Mouse (Mus musculus): ENCODE measurements at regions not wholly inside any gene's neighbourhood (a gene's known extent, or its start where the extent isn't known, plus 50 kb on each side); places are given as distances from the start of the nearest gene placed in this dataset.

GRCm38 (mm10) chr14:97170841-97171240 is 651.9 kb upstream of the Klhl1 start:
- ATAC-seq (replicated peaks; ENCODE audit: poor library complexity), result no peak

- no peak for ATAC-seq (replicated peaks; ENCODE audit: poor library complexity)
Measured at GRCm38 (mm10) chr14:97165793-97166192, 646.9 kb upstream of the Klhl1 start.

GRCm38 (mm10) chr14:97148997-97149653 is 630.2 kb upstream of the Klhl1 start:
- no peak for ATAC-seq (replicated peaks; ENCODE audit: poor library complexity)

- ATAC-seq (replicated peaks; ENCODE audit: poor library complexity), result no peak
Measured at GRCm38 (mm10) chr14:97115918-97116635, 597.2 kb upstream of the Klhl1 start.

DNA sequence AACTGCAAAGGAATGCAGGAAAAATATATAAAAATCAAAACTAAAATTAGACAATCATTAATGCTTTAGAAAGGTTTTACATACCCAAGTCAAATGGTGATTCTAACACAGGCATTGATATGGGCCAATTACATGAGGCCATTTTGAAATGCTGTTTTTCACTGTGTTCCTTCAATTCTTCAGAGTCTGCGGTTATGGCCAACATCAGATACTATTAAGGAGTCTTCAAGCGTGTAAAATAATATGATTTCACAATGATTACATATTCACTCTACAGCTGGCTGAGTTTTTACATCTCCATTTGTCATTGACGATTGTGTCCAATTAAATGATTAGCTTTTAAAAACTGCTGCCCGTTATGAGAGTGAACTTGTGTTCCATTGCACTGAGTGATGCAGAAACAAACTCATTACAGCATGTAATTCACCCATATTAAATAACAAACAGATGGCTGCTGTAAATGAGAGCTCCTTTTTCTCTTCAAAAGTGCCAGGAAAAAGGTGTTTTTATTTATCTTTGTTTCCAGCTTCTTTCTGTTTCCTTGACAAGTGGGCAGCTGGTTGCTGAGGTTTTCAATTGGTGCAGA is 582.3 kb upstream of the Klhl1 start:
- ATAC-seq (replicated peaks; ENCODE audit: poor library complexity), result no peak

DNA sequence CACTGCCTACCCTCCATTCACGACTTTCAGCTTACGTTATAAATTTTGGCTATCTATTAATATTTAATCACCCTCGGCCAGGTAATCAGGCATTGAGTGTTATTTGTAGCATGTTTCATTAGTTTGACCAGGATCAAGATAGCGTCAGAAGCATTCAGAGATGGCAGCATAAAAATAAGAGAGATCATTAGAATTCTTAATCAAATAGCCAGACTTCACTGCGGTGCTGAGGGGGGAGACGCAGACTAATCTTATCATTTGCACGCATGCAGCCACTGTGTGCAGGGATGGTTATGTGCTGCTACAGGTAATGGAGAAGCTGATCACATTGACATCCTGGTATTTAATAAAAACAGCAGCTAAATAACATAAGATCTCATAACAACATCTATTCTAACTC is 574.5 kb upstream of the Klhl1 start:
- ATAC-seq (replicated peaks; ENCODE audit: poor library complexity), result no peak

GRCm38 (mm10) chr14:97088863-97089262 is 570.0 kb upstream of the Klhl1 start:
- ATAC-seq (replicated peaks; ENCODE audit: poor library complexity), result peak; percentile 80

DNA sequence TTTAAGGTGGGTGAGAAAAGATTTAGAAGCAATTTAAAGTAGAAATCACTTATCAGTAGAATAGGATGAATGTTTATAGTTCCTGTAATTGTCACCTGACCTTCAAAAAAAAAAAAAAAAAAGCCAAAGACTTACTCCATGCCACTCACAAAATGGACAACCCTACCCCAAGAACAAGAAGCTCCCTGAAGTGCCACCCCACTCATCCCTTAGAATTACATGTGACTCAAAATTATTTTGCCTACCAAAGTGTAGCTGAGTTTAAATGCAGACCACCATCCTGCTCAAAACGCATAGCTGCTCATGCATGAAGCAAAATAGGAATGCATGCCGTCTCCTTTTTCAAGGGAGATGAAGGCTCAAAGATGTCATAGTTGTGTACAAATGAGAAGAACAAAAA is 568.4 kb upstream of the Klhl1 start:
- no peak for ATAC-seq (replicated peaks; ENCODE audit: poor library complexity)

GRCm38 (mm10) chr14:97086363-97087309 is 567.7 kb upstream of the Klhl1 start:
- ATAC-seq (replicated peaks; ENCODE audit: poor library complexity), result no peak

- peak; percentile 58 for ATAC-seq (replicated peaks; ENCODE audit: poor library complexity)
Measured at GRCm38 (mm10) chr14:97074808-97075207, 555.9 kb upstream of the Klhl1 start.

- ATAC-seq (replicated peaks; ENCODE audit: poor library complexity), result no peak
Measured at GRCm38 (mm10) chr14:97068770-97069169, 549.9 kb upstream of the Klhl1 start.

- no peak for ATAC-seq (replicated peaks; ENCODE audit: poor library complexity)
Measured at GRCm38 (mm10) chr14:97068313-97068712, 549.4 kb upstream of the Klhl1 start.

GRCm38 (mm10) chr14:97045321-97045720 is 526.4 kb upstream of the Klhl1 start:
- peak; percentile 60 for ATAC-seq (replicated peaks; ENCODE audit: poor library complexity)

DNA sequence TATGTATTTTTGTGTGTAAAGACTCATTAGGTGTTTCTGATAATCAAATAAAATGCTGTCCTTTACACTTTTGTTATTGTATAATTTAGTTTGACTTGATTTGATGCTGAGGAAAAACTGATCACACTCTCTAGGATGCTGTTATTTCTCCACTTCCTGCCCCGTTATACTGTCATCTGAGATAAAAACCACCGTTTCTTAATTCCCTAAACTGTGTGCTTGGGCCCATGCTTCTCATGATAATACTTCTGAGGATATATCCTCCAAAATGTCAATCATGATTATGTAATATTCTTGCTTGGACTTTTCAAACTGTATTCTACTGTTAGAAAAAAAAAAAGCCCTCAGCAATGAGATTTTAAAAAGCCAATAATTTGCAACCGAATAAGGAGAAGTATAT is 520.9 kb upstream of the Klhl1 start:
- peak; percentile 89 for ATAC-seq (replicated peaks; ENCODE audit: poor library complexity)

- peak; percentile 98 for ATAC-seq (replicated peaks; ENCODE audit: poor library complexity)
Measured at GRCm38 (mm10) chr14:97028528-97028927, 509.6 kb upstream of the Klhl1 start.

GRCm38 (mm10) chr14:97006294-97006693 is 487.4 kb upstream of the Klhl1 start:
- no peak for ATAC-seq (replicated peaks; ENCODE audit: poor library complexity)

- ATAC-seq (replicated peaks; ENCODE audit: poor library complexity), result no peak
Measured at GRCm38 (mm10) chr14:96995081-96995480, 476.2 kb upstream of the Klhl1 start.

DNA sequence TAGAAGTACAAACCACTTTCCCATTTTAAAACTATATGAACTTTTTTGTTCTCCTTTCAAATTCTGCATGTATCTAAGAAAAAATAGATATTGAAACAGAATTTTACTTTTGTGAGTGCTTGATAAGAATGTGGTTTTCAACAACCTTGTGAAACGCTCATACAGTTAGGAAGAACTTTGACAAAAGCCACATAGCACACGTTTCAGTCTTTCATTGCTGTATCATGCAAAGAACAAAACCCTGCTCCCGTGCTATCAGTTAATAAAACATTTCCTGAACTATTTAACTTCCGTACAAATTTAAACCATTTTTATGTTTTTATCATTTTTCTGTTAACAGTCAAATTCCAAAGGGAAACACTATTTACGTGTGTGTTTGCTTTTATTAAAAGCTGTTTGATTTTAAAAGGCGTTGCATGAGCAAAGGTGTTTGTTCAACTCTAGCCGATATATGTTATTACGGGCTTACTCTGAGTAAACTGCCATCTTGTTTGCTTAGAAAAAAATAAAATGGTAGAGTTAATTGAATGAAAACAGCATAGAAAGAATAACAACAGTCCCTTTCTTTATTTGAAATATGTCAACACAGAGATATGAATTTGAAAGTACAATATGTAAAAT is 471.8 kb upstream of the Klhl1 start:
- peak; percentile 98 for ATAC-seq (replicated peaks; ENCODE audit: poor library complexity)

GRCm38 (mm10) chr14:96963074-96963447 is 444.2 kb upstream of the Klhl1 start:
- ATAC-seq (replicated peaks; ENCODE audit: poor library complexity), result no peak

- peak; percentile 95 for ATAC-seq (replicated peaks; ENCODE audit: poor library complexity)
Measured at GRCm38 (mm10) chr14:96962426-96963073, 443.6 kb upstream of the Klhl1 start.
